Mouse (Mus musculus): ENCODE results near the gene Aarsd1.

DNA sequence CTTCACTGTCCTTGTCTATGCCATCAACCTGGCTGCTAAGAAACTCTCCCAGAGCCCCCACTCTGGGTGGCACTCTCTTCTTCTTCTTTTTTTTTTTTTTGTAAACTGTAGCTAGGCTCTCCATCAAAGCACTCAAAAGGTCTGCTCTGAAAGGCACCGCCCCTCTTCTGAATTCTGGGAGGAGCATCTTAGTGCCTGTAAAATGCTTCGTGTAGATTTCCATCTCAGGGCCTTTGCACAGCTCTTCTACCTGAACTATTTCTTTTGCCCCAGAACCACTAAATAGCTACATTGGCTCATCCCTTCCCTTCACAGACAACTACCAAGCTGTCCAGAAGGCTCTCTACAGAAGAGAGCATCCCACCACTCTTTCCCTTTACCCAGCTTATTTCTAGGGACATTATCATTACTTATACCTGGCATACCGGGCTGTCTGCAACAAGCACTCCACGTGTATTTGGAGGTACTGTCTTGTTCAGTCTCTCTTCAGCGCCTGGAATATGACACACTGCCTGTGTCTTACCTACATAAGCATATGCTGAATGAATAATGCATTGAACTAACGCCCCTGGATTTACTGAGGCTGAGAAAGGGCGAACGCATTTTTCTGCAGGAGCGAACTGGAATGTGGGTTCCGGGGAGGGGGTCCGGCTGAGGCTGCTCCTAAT is 848 bp downstream of the Aarsd1 start:
- TF ChIP-seq POLR2A (IDR thresholded peaks at IDR 0.05; ENCODE audit: control insufficient read depth, low read depth, low read length): no peak
- no peak for TF ChIP-seq CTCF (IDR thresholded peaks at IDR 0.05; ENCODE audit: control insufficient read depth, insufficient read depth, insufficient replicate concordance, low read depth, low read length)

Measured in testis, adult 2 months (tissue).